Mouse (Mus musculus): ENCODE measurements around the gene Hacd2.

Hacd2 gene

GRCm38 (mm10) chr16:35022242-35023137 lies at the start of gene Hacd2:
Hacd2 (plus strand) TSS chr16:35022428.
- peak; percentile 97 for DNase-seq

- no peak for DNase-seq
These were observed 49.8 kb upstream of the Hacd2 start for GRCm38 (mm10) chr16:34972471-34972870.

- DNase-seq, result no peak
These were observed 46.7 kb upstream of the Hacd2 start for GRCm38 (mm10) chr16:34975544-34975943.

GRCm38 (mm10) chr16:34976630-34977029 lies 45.6 kb upstream of the Hacd2 start:
- peak; percentile 32 for DNase-seq

GRCm38 (mm10) chr16:34978018-34978417 lies 44.2 kb upstream of the Hacd2 start:
- DNase-seq, result no peak

- DNase-seq, result no peak
These were observed 41.2 kb upstream of the Hacd2 start for GRCm38 (mm10) chr16:34981009-34981408.

- peak; percentile 34 for DNase-seq
These were observed 37.8 kb upstream of the Hacd2 start for GRCm38 (mm10) chr16:34984203-34985030.

GRCm38 (mm10) chr16:34985031-34985346 lies 37.2 kb upstream of the Hacd2 start:
- no peak for DNase-seq

GRCm38 (mm10) chr16:34986211-34986825 lies 35.9 kb upstream of the Hacd2 start:
- no peak for DNase-seq

GRCm38 (mm10) chr16:34991365-34991764 lies 30.9 kb upstream of the Hacd2 start:
- no peak for DNase-seq

GRCm38 (mm10) chr16:34992854-34993253 lies 29.4 kb upstream of the Hacd2 start:
- no peak for DNase-seq

GRCm38 (mm10) chr16:34993694-34994330 lies 28.4 kb upstream of the Hacd2 start:
- DNase-seq, result no peak

GRCm38 (mm10) chr16:34994641-34995141 lies 27.5 kb upstream of the Hacd2 start:
- DNase-seq, result no peak

GRCm38 (mm10) chr16:34996133-34996532 lies 26.1 kb upstream of the Hacd2 start:
- DNase-seq, result no peak

GRCm38 (mm10) chr16:34997052-34997451 lies 25.2 kb upstream of the Hacd2 start:
- no peak for DNase-seq

GRCm38 (mm10) chr16:34997576-34997975 lies 24.7 kb upstream of the Hacd2 start:
- no peak for DNase-seq

GRCm38 (mm10) chr16:34999016-34999415 lies 23.2 kb upstream of the Hacd2 start:
- no peak for DNase-seq

GRCm38 (mm10) chr16:34999986-35000385 lies 22.2 kb upstream of the Hacd2 start:
- no peak for DNase-seq

GRCm38 (mm10) chr16:35000923-35001560 lies 21.2 kb upstream of the Hacd2 start:
- peak; percentile 17 for DNase-seq

- DNase-seq, result no peak
These were observed 17.9 kb upstream of the Hacd2 start for GRCm38 (mm10) chr16:35004356-35004755.

- no peak for DNase-seq
These were observed 17.5 kb upstream of the Hacd2 start for GRCm38 (mm10) chr16:35004756-35005155.

- no peak for DNase-seq
These were observed 16.0 kb upstream of the Hacd2 start for GRCm38 (mm10) chr16:35006251-35006650.
